Mouse (Mus musculus) induced T-regulatory cell, adult 2 months (primary cell): ENCODE measurements around the gene Sptlc2.

Experiments
- DNase-seq: peaks from one replicate; pipeline ENCODE4 v3.0.0-alpha.2; 2012; ENCODE audit warnings: low read depth

Sptlc2 gene

GRCm38 (mm10) chr12:87388122-87388774 is at the start of gene Sptlc2:
Gene Sptlc2, minus strand, starts transcription at chr12:87388355.
- DNase-seq, result peak; percentile 99

- no peak for DNase-seq
Measured at GRCm38 (mm10) chr12:87428885-87429284, 40.7 kb upstream of the Sptlc2 start.

DNA sequence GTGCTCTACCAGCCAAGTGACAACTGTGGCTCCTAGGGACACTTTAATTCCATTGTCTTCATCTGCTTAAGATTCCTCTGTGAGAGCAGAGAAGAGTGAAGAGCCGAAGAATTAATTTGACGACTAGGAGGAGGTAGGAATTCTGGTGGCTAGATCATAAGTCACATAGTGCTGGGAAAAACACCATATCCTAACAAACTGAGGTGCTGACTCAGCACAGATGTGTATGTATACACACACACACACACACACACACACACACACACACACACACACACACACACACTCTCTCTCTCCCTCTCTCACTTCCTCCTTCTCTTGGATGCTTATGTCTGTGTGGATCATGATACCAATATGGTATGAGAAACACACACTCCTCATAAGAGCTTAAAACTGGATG is 40.1 kb upstream of the Sptlc2 start:
- no peak for DNase-seq

- no peak for DNase-seq
Measured at GRCm38 (mm10) chr12:87426354-87427031, 38.3 kb upstream of the Sptlc2 start.

DNA sequence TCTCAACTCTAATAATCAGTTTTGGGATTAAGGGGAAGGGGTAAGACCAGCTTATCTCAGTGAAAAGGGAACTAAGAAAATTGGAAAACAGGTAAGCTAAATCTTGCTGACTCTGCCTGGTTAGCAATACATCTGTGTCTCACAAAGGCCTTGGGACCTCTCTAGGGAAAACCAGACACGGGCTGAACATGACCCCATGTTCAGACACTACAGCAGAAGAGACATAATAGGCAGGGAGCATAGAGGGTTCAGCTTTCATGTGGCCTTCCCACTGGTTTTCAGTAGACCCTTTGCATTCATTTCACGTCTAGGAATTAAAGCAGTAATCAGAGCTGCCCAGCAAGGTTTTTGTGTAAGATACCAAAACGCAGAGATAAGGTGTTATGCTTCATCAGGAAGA is 36.4 kb upstream of the Sptlc2 start:
- DNase-seq, result no peak

DNA sequence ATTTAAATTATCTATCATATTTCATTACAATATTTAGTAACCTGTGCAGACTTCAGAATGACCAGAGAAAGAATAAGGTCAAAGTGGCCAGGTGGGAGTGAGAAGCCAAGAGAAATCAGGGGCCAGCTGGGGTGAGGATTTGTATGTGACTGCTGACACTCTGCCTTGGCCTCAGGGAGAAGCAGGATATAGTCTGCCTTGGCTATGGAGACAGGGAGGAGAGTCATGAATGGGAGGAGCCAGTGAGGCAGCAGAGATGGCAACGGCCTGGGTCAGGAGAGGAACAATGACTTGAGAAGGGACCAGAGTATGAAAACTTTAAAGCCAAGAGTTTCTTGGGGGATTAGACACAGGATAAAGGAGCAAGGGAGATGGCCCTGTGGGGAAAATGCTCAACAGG is 35.5 kb upstream of the Sptlc2 start:
- no peak for DNase-seq

- no peak for DNase-seq
Measured at GRCm38 (mm10) chr12:87421708-87422507, 33.8 kb upstream of the Sptlc2 start.

DNA sequence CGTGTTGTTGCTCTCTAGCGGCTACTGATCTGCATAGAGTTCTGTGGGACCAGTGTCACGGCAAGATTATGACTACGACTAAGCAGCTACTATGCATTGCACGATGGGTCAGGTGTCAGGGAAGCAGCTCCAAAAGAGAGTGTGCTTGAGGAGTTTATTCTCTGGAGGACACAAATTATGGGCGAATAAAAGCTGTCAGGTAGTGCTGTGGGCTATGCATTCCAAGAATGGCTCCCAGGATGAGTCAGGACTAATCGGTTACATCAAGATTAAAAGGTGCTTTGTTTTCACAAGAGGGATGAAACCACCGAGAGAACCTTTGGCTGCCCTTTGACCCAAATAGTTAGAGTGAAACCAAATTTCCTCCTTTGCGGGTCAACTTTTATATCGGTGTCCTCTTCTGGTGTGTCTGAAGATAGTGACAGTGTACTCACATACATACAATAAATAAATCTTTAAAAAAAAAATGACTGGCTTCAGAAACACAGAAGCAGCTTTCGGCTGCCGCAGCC is 31.9 kb upstream of the Sptlc2 start:
- DNase-seq, result no peak

DNA sequence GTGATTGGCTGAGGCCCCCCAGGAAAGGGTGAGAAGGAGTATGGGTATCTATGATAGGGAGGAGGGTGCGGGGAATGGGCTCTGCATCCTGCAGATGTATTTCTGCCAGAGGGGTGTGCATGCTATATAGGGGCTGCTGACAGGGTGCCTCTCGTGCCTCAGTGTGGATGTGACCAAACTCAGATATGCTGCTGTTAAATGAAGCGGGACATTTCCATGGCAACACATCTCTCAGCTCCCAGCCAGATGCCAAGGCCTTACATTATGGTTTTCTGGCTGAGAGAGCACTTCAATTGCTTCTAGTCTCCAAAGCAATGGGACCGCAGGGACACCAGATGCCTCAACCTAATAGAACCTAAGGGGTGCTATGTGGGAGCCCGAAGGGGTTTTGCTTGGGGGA is 30.8 kb upstream of the Sptlc2 start:
- DNase-seq, result no peak

DNA sequence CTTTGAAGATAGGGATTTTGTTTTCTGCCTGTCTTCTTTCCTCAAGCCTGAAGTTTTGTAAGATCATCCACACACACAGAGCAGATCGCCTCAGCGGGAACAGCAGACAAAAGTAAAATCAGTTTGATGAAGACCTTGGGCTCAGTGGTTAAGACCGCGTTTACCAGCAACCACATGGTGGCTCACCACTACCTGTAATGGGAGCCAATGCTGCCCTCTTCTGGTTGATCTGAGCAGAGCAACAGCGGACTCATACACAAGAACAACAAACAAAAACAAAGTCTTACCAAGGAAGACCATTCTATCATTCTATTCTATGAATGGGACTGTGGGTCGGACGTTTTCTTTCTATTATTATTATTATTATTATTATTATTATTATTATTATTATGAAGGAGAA is 28.5 kb upstream of the Sptlc2 start:
- peak; percentile 87 for DNase-seq

- no peak for DNase-seq
Measured at GRCm38 (mm10) chr12:87415358-87415757, 27.2 kb upstream of the Sptlc2 start.

DNA sequence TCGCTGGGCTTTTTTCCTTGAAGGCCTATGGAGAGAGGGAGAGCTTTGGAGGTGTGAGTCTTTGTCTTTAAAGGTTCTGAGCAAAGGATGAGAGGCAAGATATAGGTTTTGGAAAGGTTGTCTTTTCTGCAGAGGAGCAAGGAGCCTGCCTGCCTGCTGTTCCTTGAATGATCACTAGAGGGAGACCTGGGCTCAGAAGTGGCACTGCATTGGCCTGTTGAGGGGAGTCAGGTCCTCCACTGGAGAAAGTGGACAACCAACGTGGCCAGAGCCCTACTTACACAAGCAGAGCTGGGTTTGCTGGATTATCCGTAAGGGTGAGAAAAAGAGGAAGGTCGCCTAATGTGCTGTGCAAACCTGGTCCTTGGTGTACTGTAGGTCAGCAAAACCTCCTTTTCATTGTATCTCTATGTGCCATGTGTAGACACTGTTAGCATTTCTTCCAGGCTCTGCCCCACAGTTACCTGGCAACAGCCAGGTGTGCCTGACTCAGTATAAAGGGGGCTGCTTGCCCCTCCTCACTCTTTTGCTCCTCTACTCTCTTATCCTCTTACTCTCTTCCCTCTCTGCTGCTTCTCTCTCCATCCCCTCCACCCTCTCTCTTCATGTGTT is 25.1 kb upstream of the Sptlc2 start:
- DNase-seq, result peak; percentile 80

DNA sequence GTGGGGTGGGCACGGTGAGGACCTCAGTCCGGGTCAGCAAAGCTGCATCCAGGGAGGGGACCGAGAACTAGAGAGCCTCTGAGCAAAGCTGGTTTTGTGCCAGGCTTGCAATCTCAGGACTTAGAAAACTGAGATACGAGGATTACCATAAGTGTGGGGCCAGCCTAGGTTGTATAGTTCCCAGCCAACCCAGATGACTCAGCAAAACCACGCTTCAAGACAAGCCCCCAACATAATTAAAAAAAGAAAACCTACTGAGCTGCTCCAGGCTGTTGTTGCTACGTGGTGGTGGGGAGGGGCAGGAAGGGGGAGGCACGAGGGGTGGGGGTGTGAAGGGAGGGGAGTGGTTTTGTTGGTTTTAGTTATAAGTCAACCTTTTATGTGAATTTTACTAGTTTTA is 22.8 kb upstream of the Sptlc2 start:
- peak; percentile 59 for DNase-seq

DNA sequence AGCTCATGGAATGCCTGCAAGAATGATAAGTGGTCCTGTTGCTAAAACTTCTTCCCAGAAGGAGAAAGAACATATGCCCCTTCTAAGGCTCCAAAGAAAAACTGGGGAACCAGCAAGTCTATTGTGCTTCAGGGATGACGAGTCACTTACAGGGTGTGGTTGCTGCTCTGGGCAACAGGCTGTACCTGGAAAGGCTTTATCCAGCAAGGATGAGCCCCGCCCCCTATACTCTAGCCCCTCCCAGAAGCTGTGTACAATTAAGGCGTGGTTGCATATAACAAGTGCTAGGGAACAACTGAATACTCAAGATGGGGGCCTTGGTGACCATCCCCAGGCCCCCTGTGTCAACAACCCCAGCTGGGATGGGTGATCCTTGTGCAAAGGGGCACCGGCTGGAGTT is 21.0 kb upstream of the Sptlc2 start:
- no peak for DNase-seq

- DNase-seq, result no peak
Measured at GRCm38 (mm10) chr12:87407869-87408605, 19.9 kb upstream of the Sptlc2 start.

DNA sequence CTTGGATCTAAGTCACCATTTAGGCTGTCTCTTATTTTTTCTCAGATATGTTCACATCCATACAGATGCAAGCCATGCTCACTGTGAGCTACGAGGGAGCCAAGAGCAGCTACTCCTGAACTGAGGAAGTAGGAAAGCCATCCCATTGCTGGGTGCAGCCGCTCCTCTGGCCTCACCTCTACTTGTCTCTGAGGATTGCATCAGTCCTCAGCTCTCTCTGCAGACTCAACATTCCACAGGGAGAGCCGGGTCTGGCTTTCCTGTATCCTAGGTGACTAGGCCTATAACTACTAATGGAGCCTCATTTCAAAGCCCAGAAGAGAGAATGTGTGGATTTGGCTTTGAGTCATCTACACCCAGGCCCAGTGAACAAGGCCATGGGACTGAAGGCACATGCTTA is 17.6 kb upstream of the Sptlc2 start:
- DNase-seq, result no peak

DNA sequence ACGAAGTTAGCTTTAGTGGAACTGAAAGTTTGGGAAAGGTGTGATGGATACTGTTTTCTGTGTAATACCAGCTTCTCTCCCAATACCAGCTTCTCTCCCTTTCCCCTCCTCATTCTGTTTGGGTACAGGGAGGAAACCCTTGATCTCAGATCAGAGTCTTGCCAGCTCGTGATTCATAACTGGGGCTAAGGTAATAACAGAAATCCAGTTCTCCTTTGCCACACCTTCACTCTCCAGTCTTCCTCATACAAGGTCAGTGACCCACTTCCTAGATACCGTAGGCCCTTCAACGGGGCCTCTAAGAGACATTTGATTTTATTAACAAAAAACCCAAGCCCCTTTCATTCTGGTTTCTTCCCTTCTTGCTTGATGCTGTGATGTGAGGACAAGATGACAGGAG is 17.0 kb upstream of the Sptlc2 start:
- DNase-seq, result no peak

GRCm38 (mm10) chr12:87401883-87402282 is 13.7 kb upstream of the Sptlc2 start:
- DNase-seq, result no peak

- no peak for DNase-seq
Measured at GRCm38 (mm10) chr12:87399119-87399819, 11.1 kb upstream of the Sptlc2 start.

DNA sequence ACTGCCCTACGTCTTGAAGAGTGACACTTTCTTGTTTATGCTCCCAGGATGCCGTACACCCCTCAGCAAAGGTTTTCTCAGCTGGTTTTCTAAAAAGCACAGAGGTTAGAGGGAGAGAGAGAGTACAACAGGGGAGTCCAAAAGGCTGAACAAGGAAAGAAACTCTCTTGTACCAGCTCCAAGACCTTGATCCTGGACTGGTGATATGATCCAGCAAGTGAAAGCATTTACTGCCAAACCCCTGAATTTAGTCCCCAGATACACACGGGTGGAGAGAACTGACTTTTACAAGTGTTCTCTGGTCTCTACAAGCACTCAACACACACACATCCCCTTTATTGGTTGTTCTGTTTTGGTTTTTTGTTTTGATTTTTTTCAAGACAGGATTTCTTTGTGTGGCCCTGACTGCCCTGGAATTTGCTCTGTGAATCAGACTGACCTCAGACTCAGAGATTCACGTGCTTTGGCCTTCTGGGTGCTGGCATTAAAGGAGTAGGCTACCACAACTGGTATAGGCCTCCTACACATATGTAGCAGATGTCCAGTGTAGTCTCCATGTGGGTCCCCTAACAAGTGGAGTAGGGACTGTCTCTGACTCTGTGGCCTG is 9.8 kb upstream of the Sptlc2 start:
- DNase-seq, result no peak

GRCm38 (mm10) chr12:87397126-87397525 is 9.0 kb upstream of the Sptlc2 start:
- DNase-seq, result no peak
